Mouse (Mus musculus) MEL (cell line): ENCODE measurements around the gene Kmt5a. TPM values are rescaled to one million over a fixed set of nuclear protein-coding genes. Genes with fewer than 3 reads are reported as not detected.

Source experiments
- DNase-seq: peaks from one replicate; pipeline ENCODE4 v3.0.0; 2011; ENCODE audit warnings: low read depth, low spot score
- H3K27ac ChIP-seq: 2 replicates; pipeline ENCODE4 v1.5.1; 2012; ENCODE audit warnings: low read depth, mild to moderate bottlenecking, control low read depth, low read length, moderate library complexity; ENCODE audit not compliant: control insufficient read depth
- H3K27me3 ChIP-seq, 2 experiments: fragments of 150-350 bp in 1 of 2; sonication (generic) in 1 of 2; 2 replicates each; pipeline ENCODE4 v1.6.1; 2012; ENCODE audit warnings: low read length in 2 of 2, mild to moderate bottlenecking in 2 of 2, improper control_type of control experiment in 1 of 2, moderate library complexity in 1 of 2; ENCODE audit not compliant: insufficient read depth in 2 of 2, control insufficient read depth in 1 of 2
- H3K36me3 ChIP-seq, 2 experiments: 2 replicates each; pipeline ENCODE4 v1.6.1; 2012 to 2014; ENCODE audit warnings: low read length in 2 of 2, improper control_type of control experiment in 1 of 2, inconsistent platforms in 1 of 2, mild to moderate bottlenecking in 1 of 2; ENCODE audit not compliant: insufficient read depth in 2 of 2, control insufficient read depth in 1 of 2
- H3K4me1 ChIP-seq, 2 experiments: fragments of 150-350 bp in 1 of 2; sonication (generic) in 1 of 2; 2 replicates each; pipeline ENCODE4 v1.6.1; 2012; ENCODE audit warnings: low read length in 2 of 2, improper control_type of control experiment in 1 of 2, mild to moderate bottlenecking in 1 of 2; ENCODE audit not compliant: insufficient read depth in 2 of 2, control insufficient read depth in 1 of 2
- H3K4me3 ChIP-seq, 2 experiments: fragments of 150-350 bp in 1 of 2; sonication (generic) in 1 of 2; 2 replicates each; pipeline ENCODE4 v1.5.1; 2012; ENCODE audit warnings: low read depth in 2 of 2, low read length in 2 of 2, mild to moderate bottlenecking in 2 of 2, moderate library complexity in 2 of 2, control low read depth in 1 of 2, improper control_type of control experiment in 1 of 2; ENCODE audit not compliant: control insufficient read depth in 1 of 2, insufficient read depth in 1 of 2
- H3K79me2 ChIP-seq: 2 replicates; pipeline ENCODE4 v1.6.1; 2012; ENCODE audit warnings: mild to moderate bottlenecking, low read length, moderate library complexity; ENCODE audit not compliant: control insufficient read depth, poor library complexity, insufficient read depth
- H3K9ac ChIP-seq: 2 replicates; pipeline ENCODE4 v1.6.1; 2012; ENCODE audit warnings: low read depth, mild to moderate bottlenecking, control low read depth, low read length, moderate library complexity; ENCODE audit not compliant: control insufficient read depth, poor library complexity, severe bottlenecking
- H3K9me3 ChIP-seq: fragments of 150-350 bp; sonication (generic); replicated peaks from 2 replicates; pipeline ENCODE4 v1.6.1; 2012; ENCODE audit warnings: mild to moderate bottlenecking, low read length, improper control_type of control experiment, moderate library complexity; ENCODE audit not compliant: insufficient read depth
- BHLHE40 ChIP-seq: IDR thresholded peaks from 2 replicates; pipeline ENCODE4 v1.6.1; 2012; ENCODE audit warnings: low read depth, mild to moderate bottlenecking, inconsistent platforms, low read length, improper control_type of control experiment, borderline replicate concordance
- CHD1 ChIP-seq: IDR thresholded peaks from 2 replicates; pipeline ENCODE4 v1.6.1; 2012; ENCODE audit warnings: low read depth, mild to moderate bottlenecking, inconsistent platforms, low read length, improper control_type of control experiment
- CHD2 ChIP-seq: IDR thresholded peaks from 2 replicates; pipeline ENCODE4 v1.6.1; 2011; ENCODE audit warnings: low read length, improper control_type of control experiment
- CTCF ChIP-seq, 3 experiments: IDR thresholded peaks in 2 of 3; conservative IDR thresholded peaks in 1 of 3; 2 replicates each; pipeline ENCODE4 v1.5.1; 2011 to 2012; ENCODE audit warnings: low read length in 3 of 3, low read depth in 2 of 3, mild to moderate bottlenecking in 2 of 3, improper control_type of control experiment in 1 of 3, inconsistent platforms in 1 of 3, mixed read lengths in 1 of 3, moderate library complexity in 1 of 3; ENCODE audit not compliant: control insufficient read depth in 1 of 3, insufficient read depth in 1 of 3, poor library complexity in 1 of 3, severe bottlenecking in 1 of 3
- E2F4 ChIP-seq: IDR thresholded peaks from 2 replicates; pipeline ENCODE4 v1.6.1; 2011; ENCODE audit warnings: low read depth, low read length, improper control_type of control experiment, borderline replicate concordance
- ELF1 ChIP-seq: IDR thresholded peaks from 2 replicates; pipeline ENCODE4 v1.6.1; 2014; ENCODE audit warnings: low read depth, mild to moderate bottlenecking, inconsistent platforms, low read length, improper control_type of control experiment, moderate library complexity
- EP300 ChIP-seq, 2 experiments: IDR thresholded peaks; 2 replicates each; pipeline ENCODE4 v1.6.1; 2011; ENCODE audit warnings: improper control_type of control experiment in 2 of 2, low read length in 2 of 2, low read depth in 1 of 2, mild to moderate bottlenecking in 1 of 2
- ETS1 ChIP-seq: IDR thresholded peaks from 2 replicates; pipeline ENCODE4 v1.6.1; 2012; ENCODE audit warnings: low read depth, mild to moderate bottlenecking, inconsistent platforms, low read length, improper control_type of control experiment, moderate library complexity
- GABPA ChIP-seq: IDR thresholded peaks from 2 replicates; pipeline ENCODE4 v1.6.1; 2012; ENCODE audit warnings: low read depth, mild to moderate bottlenecking, inconsistent platforms, low read length, improper control_type of control experiment, moderate library complexity
- GATA1 ChIP-seq: IDR thresholded peaks from 2 replicates; pipeline ENCODE4 v1.6.1; 2011; ENCODE audit warnings: low read depth, low read length, improper control_type of control experiment
- JUND ChIP-seq: IDR thresholded peaks from 2 replicates; pipeline ENCODE4 v1.6.1; 2011; ENCODE audit warnings: low read depth, mild to moderate bottlenecking, improper control_type of control experiment, low read length
- KAT2A ChIP-seq: conservative IDR thresholded peaks from 2 replicates; pipeline ENCODE4 v1.6.1; 2012; ENCODE audit warnings: low read depth, low read length, improper control_type of control experiment, inconsistent platforms
- MAFK ChIP-seq: IDR thresholded peaks from 2 replicates; pipeline ENCODE4 v1.6.1; 2011; ENCODE audit warnings: low read depth, mild to moderate bottlenecking, low read length, improper control_type of control experiment, borderline replicate concordance
- MAZ ChIP-seq: IDR thresholded peaks from 2 replicates; pipeline ENCODE4 v1.6.1; 2012; ENCODE audit warnings: low read depth, mild to moderate bottlenecking, inconsistent platforms, low read length, improper control_type of control experiment
- MYB ChIP-seq: IDR thresholded peaks from 2 replicates; pipeline ENCODE4 v1.6.1; 2011; ENCODE audit warnings: mild to moderate bottlenecking, low read depth, low read length, improper control_type of control experiment
- MYC ChIP-seq: IDR thresholded peaks from 2 replicates; pipeline ENCODE4 v1.6.1; 2011; ENCODE audit warnings: low read depth, mild to moderate bottlenecking, low read length, improper control_type of control experiment, moderate library complexity
- NELFE ChIP-seq: IDR thresholded peaks from 2 replicates; pipeline ENCODE4 v1.6.1; 2011; ENCODE audit warnings: low read depth, low read length, improper control_type of control experiment
- NRF1 ChIP-seq: IDR thresholded peaks from 2 replicates; pipeline ENCODE4 v1.6.1; 2014; ENCODE audit warnings: low read depth, mild to moderate bottlenecking, inconsistent platforms, low read length, improper control_type of control experiment, moderate library complexity; ENCODE audit not compliant: poor library complexity, insufficient read depth, severe bottlenecking
- POLR2AphosphoS2 ChIP-seq: IDR thresholded peaks from 2 replicates; pipeline ENCODE4 v1.6.1; 2011; ENCODE audit warnings: low read length, improper control_type of control experiment
- RAD21 ChIP-seq: IDR thresholded peaks from 2 replicates; pipeline ENCODE4 v1.6.1; 2011; ENCODE audit warnings: mild to moderate bottlenecking, low read depth, low read length, improper control_type of control experiment
- RCOR1 ChIP-seq: IDR thresholded peaks from 2 replicates; pipeline ENCODE4 v1.6.1; 2012; ENCODE audit warnings: low read depth, mild to moderate bottlenecking, inconsistent platforms, low read length, improper control_type of control experiment
- SIN3A ChIP-seq: IDR thresholded peaks from 2 replicates; pipeline ENCODE4 v1.6.1; 2012; ENCODE audit warnings: low read length, improper control_type of control experiment, inconsistent platforms
- SMC3 ChIP-seq: IDR thresholded peaks from 2 replicates; pipeline ENCODE4 v1.6.1; 2011; ENCODE audit warnings: low read depth, low read length, improper control_type of control experiment
- TAL1 ChIP-seq: IDR thresholded peaks from 2 replicates; pipeline ENCODE4 v1.6.1; 2012; ENCODE audit warnings: mild to moderate bottlenecking, inconsistent platforms, low read length, moderate library complexity, mixed read lengths
- TBP ChIP-seq: IDR thresholded peaks from 2 replicates; pipeline ENCODE4 v1.8.0; 2011; ENCODE audit warnings: low read depth, low read length, improper control_type of control experiment
- TCF12 ChIP-seq: IDR thresholded peaks from 2 replicates; pipeline ENCODE4 v1.6.1; 2014; ENCODE audit warnings: low read depth, mild to moderate bottlenecking, inconsistent platforms, low read length, improper control_type of control experiment, moderate library complexity
- UBTF ChIP-seq: IDR thresholded peaks from 2 replicates; pipeline ENCODE4 v1.6.1; 2012; ENCODE audit warnings: low read depth, mild to moderate bottlenecking, inconsistent platforms, low read length, improper control_type of control experiment, moderate library complexity, borderline replicate concordance; ENCODE audit not compliant: insufficient read depth
- USF1 ChIP-seq: IDR thresholded peaks from 2 replicates; pipeline ENCODE4 v1.6.1; 2014; ENCODE audit warnings: low read depth, mild to moderate bottlenecking, inconsistent platforms, low read length, improper control_type of control experiment, moderate library complexity
- USF2 ChIP-seq, 2 experiments: IDR thresholded peaks; 2 replicates each; pipeline ENCODE4 v1.6.1; 2011 to 2012; ENCODE audit warnings: improper control_type of control experiment in 2 of 2, low read length in 2 of 2, borderline replicate concordance in 1 of 2, inconsistent platforms in 1 of 2, low read depth in 1 of 2, mild to moderate bottlenecking in 1 of 2; ENCODE audit not compliant: insufficient read depth in 1 of 2
- ZC3H11A ChIP-seq: IDR thresholded peaks from 2 replicates; pipeline ENCODE4 v1.6.1; 2012; ENCODE audit warnings: low read depth, mild to moderate bottlenecking, inconsistent platforms, low read length, improper control_type of control experiment
- ZMIZ1 ChIP-seq: IDR thresholded peaks from 2 replicates; pipeline ENCODE4 v1.6.1; 2012; ENCODE audit warnings: low read depth, mild to moderate bottlenecking, inconsistent platforms, low read length, improper control_type of control experiment, moderate library complexity
- ZNF384 ChIP-seq: IDR thresholded peaks from 2 replicates; pipeline ENCODE4 v1.6.1; 2012; ENCODE audit warnings: low read depth, mild to moderate bottlenecking, inconsistent platforms, low read length, improper control_type of control experiment
- polyA plus RNA-seq, 2 experiments: library from polyadenylated mRNA; stranded (reverse) in 1 of 2; unstranded in 1 of 2; fragments of >175 nt in 1 of 2; fragments of >200 nt in 1 of 2; gene quantifications; 2 replicates each; pipeline versions ENCODE4 v1.2.1 to v1.2.4; 2012; ENCODE audit warnings: low replicate concordance in 2 of 2, low read depth in 1 of 2; ENCODE audit not compliant: insufficient read length in 2 of 2, insufficient read depth in 1 of 2, missing spikeins in 1 of 2
- total RNA-seq: library from RNA; depleted of rRNA; stranded (reverse); fragments of 300-350 nt; gene quantifications from 2 replicates; pipeline ENCODE4 v1.2.3, GENCODE M21; 2012

Kmt5a gene
- total and polyA plus RNA-seq, 3 experiments, result 88.6 to 243 (median 110) TPM

- peak; percentile 94 for TF ChIP-seq E2F4
- no peak for TF ChIP-seq USF2 (IDR thresholded peaks at IDR 0.05; ENCODE audit: borderline replicate concordance in 1 of 2, insufficient read depth in 1 of 2, low read depth in 1 of 2, low read length in 2 of 2)
- 0 out of 2 replicates have a peak, but pooled peaks have one; percentile 25 for TF ChIP-seq ZMIZ1
- TF ChIP-seq, all 39 proteins: peak for 17
Observed at GRCm38 (mm10) chr5:124439447-124440093, at the start of gene Kmt5a (continued).

GRCm38 (mm10) chr5:124392412-124392811 is 47.3 kb upstream of the Kmt5a start:
- H3K9me3 ChIP-seq, result no peaks in the 10 kb centered on the region
- DNase-seq, result peak; percentile 48
- H3K27me3 ChIP-seq, result no peaks in the 10 kb centered on the region
- H3K4me3 ChIP-seq, result no peak overlapping the region
- H3K9ac ChIP-seq, result no peak overlapping the region
- H3K27ac ChIP-seq, result no peak overlapping the region
- H3K36me3 ChIP-seq, result peaks cover 10 to 50% of the 10 kb centered on the region in 2 experiments
- TF ChIP-seq EP300 (IDR thresholded peaks at IDR 0.05; ENCODE audit: low read depth in 1 of 2, low read length in 2 of 2) (peak; percentile 32 to 58; a peak in 3 of 4 replicates), TAL1 (peak; percentile 31; the same call in 1 of the 2 replicates), JUND (no peak), SIN3A (no peak; the same call in 1 of the 2 replicates), MYC (no peak), TBP (no peak), USF2 (IDR thresholded peaks at IDR 0.05; ENCODE audit: borderline replicate concordance in 1 of 2, insufficient read depth in 1 of 2, low read depth in 1 of 2, low read length in 2 of 2) (no peak), BHLHE40 (no peak), ELF1 (no peak), USF1 (no peak), GATA1 (peak; percentile 26; the same call in 1 of the 2 replicates), MAZ (no peak), ZNF384 (peak; percentile 80), RAD21 (no peak), UBTF (no peak), CTCF (IDR thresholded peaks at IDR 0.05 in 2 of 3, conservative IDR thresholded peaks at IDR 0.05 in 1 of 3; ENCODE audit: control insufficient read depth in 1 of 3, insufficient read depth in 1 of 3, low read depth in 2 of 3, low read length in 3 of 3, poor library complexity in 1 of 3, severe bottlenecking in 1 of 3) (no peak), MYB (no peak), MAFK (no peak), RCOR1 (no peak), GABPA (no peak), TCF12 (peak; percentile 42; the same call in 1 of the 2 replicates), NELFE (no peak), POLR2AphosphoS2 (no peak), E2F4 (no peak), KAT2A (no peak), ETS1 (no peak), SMC3 (no peak), CHD1 (no peak), ZMIZ1 (no peak), CHD2 (no peak), NRF1 (no peak), ZC3H11A (no peak)
- H3K4me1 ChIP-seq, result peaks cover 3 to 4% of the 10 kb centered on the region in 2 experiments; a peak in 2 of 4 replicates
- no peaks in the 10 kb centered on the region for H3K79me2 ChIP-seq
